Mouse (Mus musculus) kidney, adult 18-20 months (tissue): ENCODE measurements at regions not wholly inside any gene's neighbourhood (a gene's known extent, or its start where the extent isn't known, plus 50 kb on each side); places are given as distances from the start of the nearest gene placed in this dataset.
"Not testable (repeated sequence)": the region's sequence is repeated elsewhere in the genome, so short reads cannot be mapped to it uniquely, and the experiment has no call there.

ENCODE experiments used
- DNase-seq: peaks from one replicate; pipeline ENCODE4 v3.0.0; 2021

DNA sequence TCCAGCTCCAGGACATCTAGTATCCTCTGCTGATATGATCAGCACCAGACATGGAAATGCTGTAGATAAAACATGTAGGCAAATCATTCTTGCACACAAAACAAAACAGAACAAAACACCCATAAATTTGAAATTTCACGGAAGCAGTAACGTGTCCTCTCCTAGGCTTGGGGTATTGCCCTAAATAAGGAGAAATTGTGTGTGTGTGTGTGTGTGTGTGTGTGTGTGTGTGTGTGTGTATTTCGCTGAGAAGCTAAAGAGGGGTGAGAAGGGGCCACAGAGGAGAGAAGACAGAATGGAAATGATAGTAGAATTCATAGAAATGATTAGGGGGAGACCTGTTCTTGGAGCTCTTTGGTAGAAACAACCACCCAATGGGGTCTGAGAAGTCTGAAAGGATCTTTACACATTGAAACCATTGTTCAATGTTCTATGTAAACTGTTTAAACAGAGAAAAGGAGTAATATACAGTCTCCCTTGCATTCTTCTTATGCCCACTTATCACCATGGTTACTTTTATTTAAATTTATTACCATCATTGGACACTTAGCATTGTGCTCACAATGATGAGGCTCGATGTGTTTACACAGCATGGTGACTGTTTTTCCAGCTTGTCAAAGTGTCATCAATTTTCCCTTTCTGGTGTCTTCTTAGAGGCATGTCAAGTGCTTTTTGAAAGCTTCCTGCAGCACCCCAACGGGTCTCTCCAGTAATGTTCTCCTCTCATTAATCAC, 317.3 kb upstream of the 4933412E24Rik start:
- DNase-seq: no peak

DNA sequence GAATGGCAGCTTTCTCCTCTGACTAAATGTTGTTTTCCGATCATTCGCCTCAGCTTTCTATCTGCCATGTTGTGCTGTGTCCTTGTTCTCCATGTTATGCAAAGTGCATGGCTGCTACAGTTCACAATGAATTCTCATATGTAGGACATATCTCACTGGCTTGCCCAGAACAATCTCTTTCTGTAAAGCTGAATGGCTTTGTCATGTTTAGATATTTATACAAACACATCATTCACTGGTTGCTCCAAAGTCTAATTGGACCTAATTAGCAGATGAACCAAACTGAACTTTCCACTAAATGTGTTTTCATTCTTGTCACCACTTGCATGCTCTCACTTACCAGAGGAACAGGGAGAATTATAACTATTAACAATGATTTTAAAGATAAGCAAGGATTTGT, 301.2 kb upstream of the 4933412E24Rik start:
- no peak for DNase-seq

DNA sequence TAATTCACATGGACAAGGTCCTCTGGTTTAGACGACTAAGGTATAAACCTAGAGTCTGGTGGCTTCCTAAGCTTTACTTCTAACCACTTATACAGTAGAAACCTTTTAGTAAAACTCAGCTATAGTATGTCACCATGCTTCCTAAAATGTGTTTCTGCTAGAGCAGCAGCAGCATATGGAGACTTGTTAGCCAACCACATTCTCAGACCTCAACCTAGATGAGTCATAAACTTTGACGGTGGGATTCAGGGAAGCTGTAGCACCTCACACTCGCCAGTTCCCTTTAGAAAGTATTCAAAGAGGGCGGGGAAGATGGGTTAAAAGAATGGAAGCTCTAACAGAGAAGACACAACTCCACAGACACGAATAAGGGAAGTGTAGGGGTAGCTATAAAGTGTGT, 298.8 kb upstream of the 4933412E24Rik start:
- no peak for DNase-seq

DNA sequence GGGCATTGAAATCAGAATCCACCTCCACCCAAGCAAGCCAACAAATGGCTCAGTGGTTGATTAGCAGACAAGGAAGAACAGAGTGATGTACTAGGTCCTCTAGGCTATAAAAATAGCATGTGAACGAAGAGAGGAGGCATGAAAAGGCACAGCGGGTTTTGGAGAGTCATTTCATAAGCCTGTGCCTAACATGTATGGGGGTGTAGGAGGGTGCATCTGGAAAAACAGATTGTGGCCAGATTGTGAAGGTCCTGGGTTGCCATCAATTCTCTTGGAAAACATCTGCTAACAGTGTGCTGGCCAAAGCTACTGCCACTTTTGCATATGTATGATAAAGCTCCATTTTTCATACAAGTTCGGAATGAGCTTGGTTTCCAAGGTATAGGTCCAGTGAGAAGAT, 293.5 kb upstream of the 4933412E24Rik start:
- DNase-seq: no peak

DNA sequence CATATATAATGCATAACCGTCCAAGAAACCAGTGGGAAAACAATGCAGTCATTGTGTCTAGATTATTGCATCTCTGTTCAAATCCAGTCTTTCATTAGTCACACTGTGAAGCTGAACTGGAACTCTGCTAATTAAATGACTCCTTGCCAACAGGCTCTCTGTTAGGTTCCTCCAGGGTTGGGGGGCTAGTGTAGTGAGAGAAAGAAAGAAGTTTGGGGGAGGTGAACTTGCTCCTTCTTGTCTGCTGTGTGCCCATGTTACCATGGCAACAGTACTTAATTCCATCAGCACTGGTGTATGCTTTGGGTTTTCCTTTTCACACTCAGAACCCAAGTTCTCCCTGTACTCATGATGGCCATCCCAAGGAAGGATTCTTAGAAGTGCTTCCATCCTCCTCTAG, 292.6 kb upstream of the 4933412E24Rik start:
- DNase-seq: no peak

DNA sequence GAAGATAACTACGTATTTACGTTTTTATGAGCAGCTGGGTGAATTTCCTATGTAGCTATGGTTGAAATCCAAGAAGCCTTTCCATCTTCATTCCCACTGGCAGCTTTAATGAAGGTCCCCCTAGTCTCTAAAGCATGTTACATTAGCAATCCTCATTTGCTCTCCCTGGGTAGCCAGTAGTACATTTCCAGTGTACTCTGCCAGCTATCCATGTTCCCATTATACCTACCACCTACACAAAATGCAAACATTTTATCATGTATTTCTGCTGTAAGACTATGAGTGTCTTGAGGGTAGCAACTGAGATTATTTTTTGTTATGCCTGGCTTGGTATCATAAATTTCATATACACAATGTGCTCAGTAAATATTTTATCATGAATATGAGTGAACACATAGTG, 291.7 kb upstream of the 4933412E24Rik start:
- no peak for DNase-seq

DNA sequence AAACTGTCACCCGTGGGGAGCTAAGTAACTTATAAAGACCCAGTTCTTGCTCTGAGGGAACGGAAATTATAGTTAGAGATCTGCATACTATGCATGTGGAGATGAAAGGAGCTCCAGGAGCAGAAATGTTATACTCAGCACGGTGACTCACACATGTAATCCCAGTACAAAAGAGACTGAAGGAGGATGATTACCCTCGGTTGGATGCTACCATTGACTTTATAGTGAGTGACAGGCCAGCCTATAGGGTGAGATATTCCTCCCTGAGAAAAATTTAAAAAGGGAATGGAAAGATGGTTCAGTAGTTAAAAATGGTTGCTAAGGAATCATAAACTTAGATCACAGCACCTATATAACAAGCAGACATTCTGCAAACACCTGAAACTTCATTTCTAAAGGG, 287.1 kb upstream of the 4933412E24Rik start:
- DNase-seq: no peak

DNA sequence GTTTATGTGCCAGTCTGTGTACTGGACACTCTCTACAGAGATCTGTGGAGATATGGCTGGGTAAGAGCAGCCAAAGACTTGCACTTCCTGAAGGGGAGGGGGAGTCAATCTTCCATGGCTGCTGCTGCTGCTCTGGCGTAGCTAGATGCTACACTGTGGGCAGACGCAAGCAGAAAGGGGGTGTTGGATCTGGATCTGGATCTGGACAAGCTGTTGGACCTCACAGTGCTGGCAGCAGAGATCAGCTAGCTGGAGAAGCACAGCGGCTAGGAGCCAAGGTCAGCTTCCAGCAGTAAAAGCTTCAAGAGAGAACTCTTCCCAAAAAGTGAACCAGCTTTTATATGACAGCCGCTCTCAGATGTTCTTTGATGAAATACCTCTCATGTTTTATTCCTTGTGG, 285.5 kb upstream of the 4933412E24Rik start:
- DNase-seq: no peak

DNA sequence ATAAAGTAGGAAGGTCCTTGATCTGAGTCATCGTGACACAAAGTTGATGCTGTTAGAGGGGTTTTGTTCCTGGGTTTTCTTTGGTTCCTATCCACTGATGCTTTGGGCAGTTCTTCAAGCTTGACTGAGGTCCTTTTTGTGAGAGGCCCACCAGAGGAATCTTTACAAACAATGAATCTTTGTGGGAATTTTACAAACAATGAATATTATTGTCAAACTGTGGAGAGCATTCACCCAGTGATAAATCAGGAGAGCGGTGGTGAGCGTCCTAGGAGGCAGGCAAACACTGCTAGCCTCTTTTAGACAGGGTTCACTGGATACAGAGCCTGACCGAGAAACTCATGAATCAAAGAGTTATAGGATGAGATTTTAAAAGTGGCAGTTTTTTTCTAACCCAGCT, 268.9 kb upstream of the 4933412E24Rik start:
- DNase-seq: no peak

DNA sequence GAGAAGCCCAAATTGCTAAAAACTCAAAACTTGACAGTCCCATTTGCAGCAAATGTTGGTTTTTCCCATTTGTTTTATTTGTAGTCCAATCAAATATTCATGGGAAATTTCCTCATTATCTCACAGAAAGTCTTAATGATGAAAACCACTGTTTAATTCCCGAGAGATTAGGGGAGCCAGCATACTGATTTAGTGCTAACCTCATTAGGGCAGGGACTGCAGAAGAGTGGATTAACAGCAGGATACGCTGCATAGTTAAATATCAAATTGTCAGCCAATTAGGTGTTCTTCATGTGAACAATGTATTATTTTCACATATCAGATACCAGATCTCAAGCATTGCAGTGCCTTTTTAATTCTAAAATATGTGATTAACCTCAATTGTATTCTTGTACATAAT, 264.0 kb upstream of the 4933412E24Rik start:
- no peak for DNase-seq

DNA sequence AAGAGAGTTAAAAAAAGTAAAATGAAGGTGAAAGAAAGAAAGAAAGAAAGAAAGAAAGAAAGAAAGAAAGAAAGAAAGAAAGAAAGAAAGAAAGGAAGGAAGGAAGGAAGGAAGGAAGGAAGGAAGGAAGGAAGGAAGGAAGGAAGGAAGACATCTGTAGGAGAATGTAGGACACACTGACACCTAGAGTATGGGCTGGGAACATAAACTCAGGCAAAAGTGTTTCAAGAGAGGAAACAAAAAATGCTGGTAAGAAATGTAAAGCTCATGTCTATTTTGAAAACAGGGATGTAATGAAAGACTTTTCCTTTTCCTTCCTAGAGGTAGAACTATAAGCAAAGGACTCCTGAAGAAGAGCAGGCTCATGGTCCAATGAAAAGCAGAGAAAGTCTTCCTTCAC, 237.2 kb upstream of the 4933412E24Rik start:
- DNase-seq: not testable (repeated sequence)

DNA sequence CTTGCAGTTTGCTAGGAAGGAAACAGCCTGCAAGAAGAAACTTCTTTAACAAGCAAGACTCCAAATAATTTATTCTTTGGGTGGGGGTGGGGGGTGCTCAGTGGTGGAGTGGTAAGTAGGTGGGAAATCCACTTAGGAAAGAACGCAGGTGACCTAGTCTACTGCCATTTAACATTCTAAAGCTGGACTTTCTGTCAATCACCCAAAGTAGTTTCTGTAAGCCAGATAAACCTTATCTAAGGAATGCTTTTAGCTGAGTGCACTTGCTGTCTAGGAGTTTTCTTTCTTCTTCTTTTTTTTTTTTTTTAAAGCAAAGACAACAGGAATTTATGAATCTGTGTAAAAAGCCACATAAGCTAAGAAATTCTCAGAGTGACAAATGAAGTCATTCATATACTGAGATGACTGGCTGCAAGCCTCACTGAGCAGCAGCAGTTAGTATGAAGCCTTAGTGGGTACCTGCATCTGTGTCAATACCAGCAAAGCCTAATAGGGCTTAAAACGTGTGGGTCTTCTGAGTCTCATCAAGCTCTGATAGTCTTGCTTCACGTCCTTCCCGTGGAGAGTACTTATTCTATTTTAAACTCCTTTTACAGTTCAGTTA, 210.0 kb upstream of the 4933412E24Rik start:
- no peak for DNase-seq

DNA sequence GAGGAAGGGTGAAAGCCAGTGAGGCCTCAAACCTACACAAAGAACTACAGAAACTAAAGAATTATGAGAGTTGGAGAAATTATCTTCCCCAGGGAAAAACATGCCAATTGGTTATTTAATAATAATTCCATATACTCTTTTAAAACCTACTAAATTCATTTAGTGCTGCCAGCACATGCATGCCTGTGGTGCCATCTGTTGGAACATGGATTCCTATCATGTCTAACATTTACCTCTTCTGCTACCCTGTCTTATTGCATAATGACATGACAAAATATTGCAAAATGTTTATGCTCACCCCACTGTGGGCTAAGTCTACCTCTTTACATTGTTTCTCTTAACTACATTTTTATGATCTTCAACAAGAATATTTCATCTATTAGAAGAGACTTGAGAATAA, 178.7 kb upstream of the 4933412E24Rik start:
- no peak for DNase-seq

DNA sequence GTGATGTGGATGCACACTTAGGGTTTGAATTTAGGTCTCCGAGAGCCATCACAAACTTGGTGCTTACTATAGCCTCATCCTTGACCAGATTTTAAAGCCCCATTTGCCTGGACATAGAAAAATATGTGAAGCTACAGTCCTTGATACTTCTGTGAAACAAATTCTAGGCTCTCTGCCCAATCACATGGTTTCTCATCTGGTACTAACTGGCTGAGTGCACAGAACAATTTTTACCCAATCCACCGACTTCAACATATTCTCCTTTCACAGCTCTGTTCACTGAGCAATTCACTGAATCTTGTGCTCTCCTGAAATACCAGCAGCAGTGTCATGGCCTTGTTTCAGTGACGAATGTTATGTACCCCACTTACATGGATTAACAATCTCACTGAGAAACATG, 176.7 kb upstream of the 4933412E24Rik start:
- no peak for DNase-seq

DNA sequence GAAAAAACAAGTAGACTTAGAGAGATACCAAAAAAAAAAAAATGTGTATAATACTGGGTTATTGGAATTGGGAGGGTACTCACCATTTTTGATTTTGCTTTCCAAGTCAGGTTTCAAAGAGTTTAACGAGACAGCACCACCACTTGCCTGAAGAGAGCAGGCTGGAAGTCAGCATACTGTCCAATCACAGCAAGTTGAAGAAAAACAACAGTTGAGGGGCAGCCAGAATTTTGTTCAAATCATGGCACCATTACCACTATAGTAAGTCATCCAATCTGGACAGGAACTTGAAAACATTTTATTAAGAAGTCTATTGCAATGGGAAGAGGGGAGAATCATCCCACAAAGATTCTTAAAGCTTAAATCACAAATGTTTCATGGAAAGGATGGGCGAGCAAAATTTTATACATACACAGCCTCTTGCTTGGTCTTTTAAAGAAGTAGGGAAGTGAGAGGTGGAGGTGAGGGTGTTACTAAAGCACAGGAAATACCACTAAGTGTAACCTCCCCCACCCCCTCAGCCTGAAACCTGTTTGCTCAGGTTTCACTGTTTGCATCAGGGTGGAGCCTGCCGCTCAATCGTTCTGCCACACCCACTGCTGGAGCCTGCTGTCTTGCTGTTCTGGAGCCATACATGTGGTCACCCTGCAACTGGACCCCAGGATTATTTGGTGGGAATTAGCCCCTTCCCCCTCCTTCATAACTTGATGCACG, 170.7 kb upstream of the 4933412E24Rik start:
- DNase-seq: no peak

DNA sequence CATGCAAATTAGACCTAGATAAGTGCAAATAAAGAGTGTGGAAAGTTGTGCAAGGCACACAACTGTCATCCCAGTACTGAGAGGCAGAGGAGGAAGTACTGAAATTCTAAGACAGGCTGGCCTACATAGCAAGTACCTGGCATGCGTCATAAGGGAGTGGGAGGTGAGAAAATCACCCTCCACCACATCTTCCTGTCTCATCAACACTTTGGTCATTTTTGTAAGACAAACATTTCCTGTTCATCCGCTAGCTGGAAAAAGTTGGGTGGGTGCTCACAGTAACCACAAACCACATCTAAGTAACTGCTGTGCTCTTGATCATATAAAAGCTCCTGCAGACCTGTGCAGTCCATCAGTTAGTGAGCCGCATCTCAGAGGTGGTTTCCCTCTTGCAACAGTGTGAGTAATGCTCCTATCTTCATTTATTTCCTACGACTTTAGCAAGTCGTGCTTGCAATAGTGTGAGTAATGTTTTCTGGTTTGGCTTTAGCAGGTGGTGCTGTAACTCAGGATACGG, 125.2 kb upstream of the 4933412E24Rik start:
- DNase-seq: no peak

DNA sequence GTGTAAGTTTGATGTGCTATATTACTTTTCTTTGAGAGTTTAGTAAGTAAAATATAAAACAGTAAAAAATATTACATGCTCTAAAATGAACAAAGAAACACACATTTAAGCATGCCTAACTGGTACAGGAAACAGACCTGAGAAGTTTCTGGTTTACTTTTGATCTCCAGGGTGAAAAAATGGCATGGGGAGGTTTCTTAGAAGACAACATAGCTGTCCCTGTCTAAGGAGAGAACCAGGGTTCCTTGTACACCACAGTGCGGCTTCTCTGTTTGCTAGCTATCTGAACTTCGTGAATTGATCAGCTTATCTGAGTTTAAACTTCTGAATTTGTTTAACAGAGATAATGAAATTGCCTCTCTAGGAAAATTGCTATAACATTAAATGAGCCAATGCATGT, 120.3 kb upstream of the 4933412E24Rik start:
- DNase-seq: no peak

DNA sequence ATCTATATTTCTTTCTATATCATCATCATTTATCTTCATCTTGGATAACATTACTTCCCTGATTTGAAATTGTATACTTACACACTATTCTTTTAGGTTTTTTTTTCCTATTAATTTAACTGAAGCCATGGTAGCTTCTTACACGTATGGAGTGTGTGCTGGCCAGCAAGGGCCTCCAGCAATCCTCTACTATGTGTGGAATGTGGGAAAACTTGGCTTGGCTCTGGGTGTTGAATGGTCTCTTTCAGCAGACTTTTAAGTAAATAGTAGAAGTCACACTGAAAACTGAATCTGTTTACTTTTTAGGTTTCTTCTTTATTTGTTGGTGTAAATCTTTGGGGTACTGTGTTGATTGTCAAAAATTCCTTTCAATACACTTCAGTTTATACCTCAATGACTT, 118.1 kb upstream of the 4933412E24Rik start:
- DNase-seq: no peak

DNA sequence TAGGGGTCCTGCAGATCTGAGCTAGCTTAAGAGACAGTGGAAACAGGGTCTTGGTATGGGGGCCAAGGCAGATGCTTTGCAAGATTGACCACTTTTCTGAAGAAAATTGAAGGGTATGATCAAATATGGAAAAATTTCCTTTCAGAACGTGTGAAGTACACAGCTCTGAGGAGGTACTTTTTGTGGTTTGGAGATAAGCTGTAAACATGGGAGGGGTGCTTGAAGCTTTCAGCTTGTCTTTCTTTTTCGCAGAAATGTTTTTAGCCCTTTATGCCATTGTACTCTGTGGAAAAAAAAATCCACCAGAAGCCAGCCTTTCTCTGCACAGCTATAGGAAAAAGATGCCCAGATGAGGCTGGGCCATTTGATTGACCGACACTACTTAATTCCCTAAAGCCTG, 116.3 kb upstream of the 4933412E24Rik start:
- no peak for DNase-seq

DNA sequence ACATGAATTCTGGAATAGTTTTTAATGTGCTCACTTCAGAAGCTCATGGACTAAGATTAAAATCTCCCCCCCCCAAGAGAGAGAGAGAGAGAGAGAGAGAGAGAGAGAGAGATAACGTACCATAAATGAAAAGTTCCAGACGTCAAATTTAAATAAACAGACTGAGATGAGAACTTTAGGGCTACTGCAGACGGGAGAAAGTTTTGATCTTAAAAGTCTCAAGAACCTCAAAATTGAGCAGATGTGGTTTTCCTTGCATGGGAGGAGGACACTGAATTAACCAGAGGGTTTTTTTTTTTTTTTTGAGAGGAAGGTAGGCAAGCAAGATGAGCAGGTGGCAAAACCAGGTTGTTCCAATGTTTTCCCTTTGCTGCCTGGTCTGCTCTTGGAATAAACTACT, 108.0 kb upstream of the 4933412E24Rik start:
- no peak for DNase-seq

DNA sequence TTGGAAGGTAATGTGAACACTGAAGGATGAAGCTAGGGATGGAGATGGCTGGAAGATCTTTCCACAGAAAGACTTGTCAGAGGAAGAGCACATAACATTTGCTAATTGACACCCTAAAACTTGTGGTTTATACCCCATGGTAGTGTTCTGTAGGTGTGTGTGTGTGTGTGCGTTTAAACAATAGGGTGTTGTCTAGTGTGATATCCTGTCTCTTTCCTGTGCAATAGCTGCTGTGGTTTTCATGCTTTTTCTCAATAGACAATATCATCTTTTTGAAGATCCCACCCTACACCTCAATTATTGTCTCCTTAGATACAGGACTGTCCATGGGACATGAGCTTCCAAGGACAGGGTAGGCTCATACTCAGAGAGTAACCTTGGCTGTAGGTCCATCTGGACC, 103.5 kb upstream of the 4933412E24Rik start:
- no peak for DNase-seq

DNA sequence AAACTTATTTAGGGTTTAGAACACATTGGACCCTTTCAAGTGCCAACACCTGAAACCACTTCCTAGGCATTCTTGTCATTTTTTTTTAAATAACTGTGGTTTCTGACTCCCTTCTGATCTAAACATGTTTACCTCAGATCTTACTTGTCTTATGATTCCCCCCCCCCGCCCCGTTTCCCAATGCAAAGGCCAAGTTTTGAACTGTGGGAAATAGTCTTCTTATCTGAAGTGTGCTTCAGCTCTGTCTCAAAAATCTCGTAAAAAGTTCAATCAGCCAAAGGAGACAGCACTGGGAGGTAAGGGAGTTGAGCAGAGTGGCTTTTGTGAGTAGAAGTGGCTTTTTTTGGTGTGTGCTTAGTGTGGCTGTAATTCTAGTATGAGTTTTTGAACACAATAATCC, 95.5 kb upstream of the 4933412E24Rik start:
- DNase-seq: no peak

DNA sequence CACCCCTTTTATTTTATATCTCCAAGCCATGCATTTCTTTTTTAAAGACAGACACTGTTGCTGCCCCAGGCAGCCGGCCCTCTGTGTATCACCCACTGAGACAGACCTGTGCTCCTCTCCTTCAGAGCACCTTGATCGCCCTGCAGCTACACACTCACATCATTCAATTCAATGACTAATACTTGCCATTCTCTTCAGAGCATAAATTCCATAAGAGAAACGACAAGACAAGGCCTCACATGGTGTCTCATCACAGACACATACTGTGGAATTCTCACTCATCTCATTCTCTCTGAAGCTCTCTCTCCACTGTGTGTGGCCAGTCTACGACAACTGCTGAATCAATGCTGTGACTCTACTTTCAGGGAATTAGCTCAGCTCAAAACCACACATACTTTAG, 94.6 kb upstream of the 4933412E24Rik start:
- DNase-seq: no peak

DNA sequence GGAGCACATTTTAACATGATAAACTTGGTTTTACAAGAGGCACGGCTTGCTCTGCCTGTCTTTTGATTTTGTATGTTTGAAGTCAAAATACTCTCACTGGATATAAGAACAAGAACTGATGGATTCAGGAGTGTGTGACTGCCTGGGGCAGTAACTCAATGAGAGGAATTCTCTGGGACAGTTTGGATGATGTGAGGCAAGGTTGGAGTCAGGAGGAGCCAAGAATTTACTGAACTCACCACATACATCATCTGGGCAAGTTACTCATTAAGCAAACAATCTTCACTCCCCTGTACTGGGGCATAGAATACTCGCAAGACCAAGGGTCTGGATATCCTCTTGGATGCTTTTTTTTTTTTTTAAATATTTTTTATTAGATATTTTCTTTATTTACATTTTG, 87.7 kb upstream of the 4933412E24Rik start:
- DNase-seq: no peak
